Mouse (Mus musculus) limb, embryonic 13.5 days (tissue): ENCODE results near the gene Ipmk. TPM values are rescaled to one million over a fixed set of nuclear protein-coding genes. Genes with fewer than 3 reads are reported as not detected.

ENCODE experiments used
- ATAC-seq: fragments of 200-750 bp; cut with Nextera tagmentation; 2 replicates; pipeline ENCODE4 v1.8.0; 2017; ENCODE audit warnings: low read depth, moderate number of reproducible peaks, moderate TSS enrichment; ENCODE audit not compliant: low FRiP score
- H3K27ac ChIP-seq: fragments of 300-500 bp; sonication (generic); 2 replicates; pipeline ENCODE4 v1.5.1; 2015; ENCODE audit warnings: inconsistent platforms, mild to moderate bottlenecking, moderate library complexity
- H3K27me3 ChIP-seq: fragments of 300-500 bp; sonication (generic); 2 replicates; pipeline ENCODE4 v1.6.1; 2015; ENCODE audit warnings: mild to moderate bottlenecking, inconsistent platforms
- H3K36me3 ChIP-seq: fragments of 300-500 bp; sonication (generic); 2 replicates; pipeline ENCODE4 v1.6.1; 2015; ENCODE audit warnings: inconsistent platforms, mild to moderate bottlenecking, moderate library complexity
- H3K4me1 ChIP-seq: fragments of 300-500 bp; sonication (generic); 2 replicates; pipeline ENCODE4 v1.6.1; 2015; ENCODE audit warnings: inconsistent platforms
- H3K4me2 ChIP-seq: fragments of 300-500 bp; sonication (generic); replicated peaks from 2 replicates; pipeline ENCODE4 v1.6.1; 2015; ENCODE audit warnings: inconsistent platforms, mild to moderate bottlenecking, moderate library complexity
- H3K4me3 ChIP-seq: fragments of 300-500 bp; sonication (generic); 2 replicates; pipeline ENCODE4 v1.5.1; 2015; ENCODE audit warnings: moderate library complexity, mild to moderate bottlenecking, inconsistent platforms
- H3K9ac ChIP-seq: fragments of 300-500 bp; sonication (generic); 2 replicates; pipeline ENCODE4 v1.6.1; 2015; ENCODE audit warnings: mild to moderate bottlenecking, inconsistent platforms
- H3K9me3 ChIP-seq: fragments of 300-500 bp; sonication (generic); 2 replicates; pipeline ENCODE4 v1.6.1; 2016; ENCODE audit warnings: inconsistent platforms
- WGBS: fragments of 180-500 bp; shearing (Covaris S2); methylation state at CpG from one replicate; pipeline ENCODE4 v1.1.7; 2015; 5-methylcytosine and 5-hydroxymethylcytosine counted together
- polyA plus RNA-seq: library from polyadenylated mRNA; unstranded; fragments of >200 nt; fragmentation: Nextera tagmentation; extraction: Ambion mirVana; gene quantifications from 2 replicates; pipeline ENCODE4 v1.2.1, GENCODE M21; 2015

Ipmk gene
- polyA plus RNA-seq, 1 experiment from 2014 or later, result 11.2 TPM

DNA sequence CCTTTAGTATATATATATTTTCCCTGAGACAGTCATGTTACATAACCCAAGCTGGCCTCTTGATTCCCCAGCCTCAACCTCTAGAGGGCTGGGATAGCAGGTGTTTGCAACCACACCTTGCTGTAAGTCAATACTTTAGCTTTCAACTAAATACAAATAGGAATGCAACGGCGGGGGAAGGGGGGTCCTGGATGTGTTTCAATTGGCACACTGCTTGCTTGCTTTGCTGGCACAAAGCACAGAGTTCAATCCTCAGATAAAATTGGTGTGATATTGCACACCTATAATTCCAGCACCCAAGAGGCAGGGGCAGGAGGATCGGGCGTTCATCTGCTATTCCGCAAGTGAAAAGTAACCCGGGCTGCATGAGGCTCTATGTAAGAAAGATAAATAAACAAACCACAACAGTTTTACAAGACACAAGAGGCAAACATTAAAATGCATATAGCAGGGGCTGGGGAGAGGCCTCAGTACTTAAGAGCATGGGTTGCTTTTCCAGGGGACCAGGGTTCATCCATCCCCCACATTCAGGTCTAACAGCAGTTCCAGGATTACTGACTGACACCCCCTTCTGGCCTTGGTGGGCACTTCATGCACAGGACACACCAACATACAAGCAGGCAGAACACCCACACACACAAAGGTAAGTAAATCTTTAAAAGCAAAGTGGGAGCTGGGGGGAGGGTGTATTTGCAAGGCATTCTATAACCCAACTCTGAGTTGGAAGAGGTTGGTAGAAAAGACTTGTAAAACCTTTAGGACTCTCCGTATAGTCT lies 5.3 kb upstream of the Ipmk start:
- Histone ChIP-seq H3K4me3 (no peak overlapping the region), H3K27ac (no peak overlapping the region), H3K27me3 (no peaks in the 10 kb centered on the region), H3K9me3 (no peaks in the 10 kb centered on the region), H3K4me1 (peaks cover 50% of the 10 kb centered on the region), H3K9ac (no peak overlapping the region), H3K36me3 (no peaks in the 10 kb centered on the region), H3K4me2 (no peak overlapping the region)
- WGBS, result 85% methylated on average over 7 of the region's 7 CpGs
- ATAC-seq, result no peak

DNA sequence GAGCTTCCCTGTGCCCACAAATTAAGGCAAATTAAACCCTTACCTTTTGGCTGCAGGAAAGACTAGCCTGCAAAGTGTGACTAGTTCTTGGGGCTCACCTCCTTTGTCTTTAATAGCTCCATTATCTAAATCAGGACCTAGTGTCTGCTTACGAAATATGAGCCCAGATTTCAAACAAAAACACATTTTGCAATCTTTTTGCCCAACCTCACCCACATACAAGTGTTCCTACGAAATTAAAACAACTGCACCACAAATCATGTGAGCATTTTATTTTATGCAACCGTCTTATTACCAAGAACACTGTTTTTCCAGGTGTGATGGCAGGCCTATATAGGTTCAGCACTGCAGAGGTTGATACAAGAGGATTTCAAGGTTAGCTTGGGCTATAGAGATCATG lies 4.4 kb upstream of the Ipmk start:
- Histone ChIP-seq H3K36me3 (no peaks in the 10 kb centered on the region), H3K4me3 (no peak overlapping the region), H3K27ac (no peak overlapping the region), H3K9ac (no peak overlapping the region), H3K4me1 (peaks cover 41% of the 10 kb centered on the region), H3K9me3 (no peaks in the 10 kb centered on the region), H3K27me3 (no peaks in the 10 kb centered on the region), H3K4me2 (no peak overlapping the region)
- ATAC-seq, result no peak
- WGBS, result 71% methylated on average over 3 of the region's 3 CpGs

DNA sequence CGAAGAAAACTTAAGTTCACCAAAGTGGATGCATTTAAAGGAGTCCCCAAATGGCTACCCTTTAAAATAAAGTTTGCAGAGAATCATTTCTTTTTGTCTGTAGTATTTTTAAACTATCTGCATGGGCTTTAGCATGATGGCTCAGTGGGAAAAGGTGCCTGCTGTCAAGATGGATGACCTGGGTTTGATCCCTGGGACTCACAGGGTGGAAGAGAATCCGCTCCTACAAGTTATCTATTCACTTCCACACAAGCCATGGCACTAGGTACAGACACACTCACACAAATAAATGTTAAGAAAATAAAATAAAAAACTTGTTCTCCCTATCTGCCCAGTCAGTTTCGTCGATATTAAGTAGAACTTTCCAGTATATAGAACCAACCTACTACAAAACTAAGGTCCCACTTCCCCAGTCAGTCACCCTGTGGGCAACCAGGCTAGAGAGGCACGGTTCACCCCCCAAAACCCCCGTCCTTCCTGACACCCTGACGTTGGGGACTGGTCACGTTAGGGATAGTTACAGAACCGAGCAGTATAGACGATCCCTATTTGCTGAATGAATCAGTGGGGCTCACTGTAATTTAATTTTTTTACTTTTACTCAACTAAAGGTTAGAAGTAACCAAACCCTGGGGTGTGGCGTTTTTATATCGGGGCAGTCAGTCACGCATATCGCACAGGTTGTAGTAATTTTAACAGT lies 3.8 kb upstream of the Ipmk start:
- 19% methylated on average over 14 of the region's 14 CpGs for WGBS
- Histone ChIP-seq H3K36me3 (no peaks in the 10 kb centered on the region), H3K4me2 (peak overlapping the region; percentile 75), H3K4me3 (peak overlapping the region; percentile 86), H3K4me1 (peaks cover 39% of the 10 kb centered on the region), H3K9me3 (no peaks in the 10 kb centered on the region), H3K27me3 (no peaks in the 10 kb centered on the region), H3K9ac (peak overlapping the region; percentile 92), H3K27ac (no peak overlapping the region)
- ATAC-seq, result no peak

DNA sequence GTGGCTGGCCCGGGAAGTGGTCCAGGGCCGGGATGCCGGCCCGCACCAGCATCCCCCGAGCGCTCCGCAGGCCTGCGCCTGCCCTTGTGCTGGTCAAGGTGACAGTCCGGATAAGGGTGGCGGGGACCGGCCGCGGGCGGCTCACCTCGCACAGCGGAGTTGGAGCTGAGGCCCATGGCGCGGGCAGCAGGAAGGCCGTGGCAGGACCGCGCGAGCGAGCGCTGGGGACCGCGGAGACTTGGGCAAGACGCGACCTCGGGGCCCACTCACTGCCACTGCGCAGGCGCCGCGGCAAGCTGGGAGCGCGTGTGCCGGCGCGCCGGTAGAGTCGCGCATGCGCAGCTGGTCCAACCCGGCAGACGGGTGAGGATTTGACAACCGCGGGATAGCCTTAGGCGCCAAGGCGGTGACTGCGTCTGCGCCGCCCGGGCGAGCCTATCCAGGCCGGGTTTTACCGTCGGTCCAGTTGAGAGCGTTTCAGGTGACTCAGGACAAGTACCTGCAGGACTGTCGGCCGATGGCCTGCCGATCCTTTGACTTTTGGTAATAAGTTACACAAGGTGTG lies 2.9 kb upstream of the Ipmk start, which contains the start of gene Cisd1:
Gene Cisd1 (minus strand): TSS at position 376 of the 565 bp plus-strand sequence.
- Histone ChIP-seq H3K27ac (no peak within 1 kb of the TSS; the same call in none of the 2 replicates), H3K4me3 (peak within 1 kb of the TSS; percentile 86), H3K27me3 (no peaks in the 10 kb centered on the region), H3K4me2 (peak within 1 kb of the TSS; percentile 75), H3K9ac (peak within 1 kb of the TSS; percentile 92), H3K36me3 (no peaks in the 10 kb centered on the region), H3K9me3 (no peaks in the 10 kb centered on the region), H3K4me1 (peaks cover 37% of the 10 kb centered on the region)
- peak; percentile 74 for ATAC-seq
- WGBS, result under 1% methylated on average over 60 of the region's 60 CpGs

DNA sequence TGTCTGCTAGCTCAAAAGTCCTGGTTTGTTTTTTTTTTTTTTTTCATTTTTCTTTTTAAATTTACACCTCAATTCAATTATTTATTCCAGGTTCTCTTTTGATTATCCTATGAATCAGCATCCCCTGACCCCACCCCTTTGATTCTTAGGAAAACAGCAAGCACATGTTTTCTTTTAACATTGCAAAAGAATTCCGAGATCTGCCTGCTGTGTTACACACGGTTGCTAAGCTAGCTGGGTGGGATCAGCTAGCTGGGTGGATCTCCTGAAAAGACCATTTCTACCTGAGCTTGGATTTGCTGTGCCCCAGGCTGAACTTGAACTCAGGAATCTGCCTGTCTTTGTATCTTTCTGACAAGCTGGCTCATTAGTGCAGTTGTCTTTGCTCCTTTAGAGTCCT lies 1.5 kb upstream of the Ipmk start:
- no peak for ATAC-seq
- Histone ChIP-seq H3K9me3 (no peaks in the 10 kb centered on the region), H3K4me3 (no peak overlapping the region), H3K36me3 (no peaks in the 10 kb centered on the region), H3K27ac (no peak overlapping the region), H3K9ac (no peak overlapping the region), H3K27me3 (no peaks in the 10 kb centered on the region), H3K4me1 (peaks cover 36% of the 10 kb centered on the region), H3K4me2 (no peak overlapping the region)
- 28% methylated on average over 2 of the region's 2 CpGs for WGBS

DNA sequence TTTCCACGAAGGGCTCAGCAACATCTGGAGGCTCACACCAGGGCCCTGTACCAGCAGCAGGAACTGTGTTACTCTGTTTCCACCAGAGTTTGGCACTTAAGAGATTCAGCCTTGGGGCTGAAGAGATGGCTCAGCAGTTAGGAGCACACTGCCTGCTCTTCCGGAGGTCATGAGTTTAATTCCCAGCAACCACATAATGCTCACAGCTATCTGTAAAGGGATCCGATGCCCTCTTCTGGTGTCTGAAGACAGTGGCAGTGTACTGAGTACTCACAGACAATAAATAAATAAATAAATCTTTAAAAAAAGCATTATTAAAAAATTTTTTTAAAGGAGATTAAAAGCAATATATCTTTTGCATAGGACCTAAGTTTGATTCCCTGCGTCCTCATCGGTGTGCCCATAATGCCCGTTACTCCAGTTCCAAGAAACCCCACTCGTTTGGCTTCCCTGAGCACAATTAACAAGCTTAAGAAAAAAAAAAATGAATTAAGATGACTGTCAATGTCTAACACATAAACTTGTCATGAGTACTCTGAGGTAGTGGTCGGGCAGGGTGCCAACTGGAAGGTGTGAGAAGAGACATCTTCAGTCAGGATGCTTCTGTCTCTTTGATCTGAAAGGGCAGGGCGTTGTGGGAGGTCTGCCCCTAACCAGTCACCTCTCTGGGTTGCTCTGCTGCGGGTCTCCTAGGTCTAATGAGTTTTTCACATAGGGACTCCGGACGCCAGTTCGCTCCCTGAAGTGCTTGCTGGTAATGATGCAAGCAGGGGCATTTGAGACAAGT lies 648 bp upstream of the Ipmk start:
- H3K4me1 ChIP-seq, result peaks cover 36% of the 10 kb centered on the region
- 9% methylated on average over 13 of the region's 13 CpGs for WGBS
- peak overlapping the region; percentile 72 for H3K27ac ChIP-seq
- H3K36me3 ChIP-seq, result no peaks in the 10 kb centered on the region; the same call in 1 of the 2 replicates
- peak overlapping the region; percentile 96 for H3K4me2 ChIP-seq
- H3K9me3 ChIP-seq, result no peaks in the 10 kb centered on the region
- H3K9ac ChIP-seq, result peak overlapping the region; percentile 91
- peak overlapping the region; percentile 90 for H3K4me3 ChIP-seq
- H3K27me3 ChIP-seq, result no peaks in the 10 kb centered on the region
- ATAC-seq, result no peak

DNA sequence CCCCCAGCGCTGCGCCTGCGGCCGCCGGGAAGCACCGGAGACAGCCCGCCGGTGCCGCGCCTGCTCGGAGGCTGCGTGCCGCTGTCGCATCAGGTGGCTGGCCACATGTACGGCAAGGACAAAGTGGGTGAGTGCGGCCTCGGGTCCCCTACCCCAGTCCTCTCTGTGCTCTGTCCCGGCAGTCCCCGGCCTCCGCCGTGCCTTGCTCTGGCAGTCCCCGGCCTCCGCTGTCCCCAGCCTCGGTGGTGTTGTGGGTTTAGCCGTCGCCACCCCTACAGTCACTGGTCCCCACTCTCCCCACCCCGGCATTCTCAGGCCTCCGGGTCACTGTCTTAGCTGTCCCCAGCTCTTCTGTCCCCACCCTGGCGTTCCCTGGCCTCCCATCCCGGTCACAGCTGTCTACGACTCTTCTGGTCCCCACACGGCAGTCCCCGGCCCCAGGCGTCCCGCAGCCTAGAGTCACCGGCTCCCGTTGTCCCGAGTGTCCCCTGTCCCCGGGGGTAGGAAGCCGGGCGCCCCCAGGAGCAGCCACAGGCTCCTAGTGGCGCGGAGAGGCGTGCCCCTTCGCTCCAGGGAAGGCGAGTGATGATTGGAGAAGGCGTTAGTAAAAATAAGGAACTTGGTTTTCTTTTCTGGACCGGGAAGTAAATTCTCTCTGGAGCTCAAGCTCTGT lies 537 bp downstream of the Ipmk start:
- no peaks in the 10 kb centered on the region for H3K27me3 ChIP-seq
- peaks cover 28% of the 10 kb centered on the region for H3K4me1 ChIP-seq
- H3K9me3 ChIP-seq, result no peaks in the 10 kb centered on the region
- H3K4me2 ChIP-seq, result peak overlapping the region; percentile 96
- H3K4me3 ChIP-seq, result peak overlapping the region; percentile 90
- no peaks in the 10 kb centered on the region; the same call in 1 of the 2 replicates for H3K36me3 ChIP-seq
- WGBS, result 1% methylated on average over 38 of the region's 48 CpGs
- H3K27ac ChIP-seq, result peak overlapping the region; percentile 72
- H3K9ac ChIP-seq, result peak overlapping the region; percentile 91
- ATAC-seq, result peak; percentile 49

DNA sequence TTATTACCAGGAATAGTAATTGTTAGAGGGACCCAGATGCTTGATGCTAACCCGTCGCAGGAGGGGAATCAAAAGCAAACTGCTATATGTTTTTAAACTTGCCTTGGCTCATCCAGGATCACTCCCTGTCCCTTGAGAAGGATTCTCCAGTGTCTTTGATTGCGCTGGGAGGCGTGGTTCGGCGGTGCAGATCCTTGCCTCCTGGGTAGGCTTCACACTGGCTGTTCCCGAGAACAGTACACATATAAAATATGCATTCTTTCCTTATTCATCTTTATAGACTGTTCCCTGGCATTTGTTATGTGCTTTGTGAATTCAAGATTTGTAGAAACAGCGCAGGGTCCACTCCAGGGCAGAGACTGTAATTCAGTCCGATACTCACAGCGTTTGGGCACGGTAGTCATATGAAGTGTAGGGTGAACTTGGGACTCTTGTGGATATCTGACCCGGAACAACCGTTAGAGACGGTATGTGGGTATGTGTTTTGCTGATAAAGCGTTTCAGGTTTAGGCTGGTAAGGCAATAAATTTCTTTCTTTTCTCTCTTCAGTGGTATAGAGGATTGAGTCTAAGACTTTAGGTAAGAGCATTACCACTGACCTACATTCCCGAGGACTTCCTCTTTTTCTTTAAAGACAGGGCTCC lies 1.2 kb downstream of the Ipmk start:
- Histone ChIP-seq H3K27ac (no peak overlapping the region), H3K4me3 (peak overlapping the region; percentile 90), H3K27me3 (no peaks in the 10 kb centered on the region), H3K4me2 (peak overlapping the region; percentile 96), H3K9me3 (no peaks in the 10 kb centered on the region), H3K9ac (peak overlapping the region; percentile 91), H3K4me1 (peaks cover 22% of the 10 kb centered on the region), H3K36me3 (no peaks in the 10 kb centered on the region; the same call in 1 of the 2 replicates)
- no peak for ATAC-seq
- 23% methylated on average over 16 of the region's 16 CpGs for WGBS

DNA sequence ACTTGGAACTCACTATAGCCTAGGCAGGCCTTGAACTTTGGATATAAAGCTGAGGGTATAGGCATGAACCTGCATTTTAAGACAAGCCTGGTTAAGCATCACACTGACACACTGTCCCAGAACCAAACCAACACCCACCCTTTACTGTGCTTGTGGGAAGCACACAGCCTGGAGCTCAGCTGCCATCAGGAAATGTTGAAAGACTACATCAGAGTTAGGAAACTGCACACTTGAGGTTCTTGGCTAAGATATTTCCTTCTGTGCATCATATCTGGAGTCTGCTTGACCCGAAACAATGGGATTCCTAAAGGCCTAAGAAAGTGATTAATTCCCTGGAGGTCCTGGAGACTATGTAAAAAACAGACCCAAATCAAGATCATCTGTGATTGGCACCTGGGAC lies 1.7 kb downstream of the Ipmk start:
- Histone ChIP-seq H3K4me3 (peak overlapping the region; percentile 90), H3K9me3 (no peaks in the 10 kb centered on the region), H3K36me3 (no peaks in the 10 kb centered on the region; the same call in 1 of the 2 replicates), H3K27me3 (no peaks in the 10 kb centered on the region), H3K4me2 (peak overlapping the region; percentile 96), H3K9ac (peak overlapping the region; percentile 91; the same call in 1 of the 2 replicates), H3K4me1 (peaks cover 16% of the 10 kb centered on the region), H3K27ac (no peak overlapping the region)
- WGBS, result 90% methylated on average over 1 of the region's 1 CpGs
- ATAC-seq, result no peak

DNA sequence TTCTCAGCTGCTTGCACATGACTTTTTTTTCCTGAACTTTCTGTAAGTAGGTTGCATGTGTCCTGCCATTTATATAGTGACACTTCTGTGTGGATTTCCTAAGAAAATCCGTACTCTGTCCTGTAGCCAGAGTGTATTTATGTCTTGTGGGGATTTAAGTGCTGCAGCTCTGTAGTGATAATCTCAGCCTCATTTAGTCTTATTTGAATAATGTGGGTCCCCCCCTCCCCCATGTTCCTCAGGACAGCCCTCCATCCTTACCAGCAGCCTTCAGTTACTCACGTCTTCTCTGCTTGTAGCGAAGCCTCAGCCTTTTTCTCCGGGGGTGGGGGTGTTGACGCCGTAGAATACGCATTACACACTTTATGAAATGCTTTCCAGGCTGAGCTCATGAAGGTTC lies 3.7 kb downstream of the Ipmk start:
- ATAC-seq, result no peak
- WGBS, result 93% methylated on average over 7 of the region's 7 CpGs
- Histone ChIP-seq H3K4me3 (no peak overlapping the region), H3K27ac (no peak overlapping the region), H3K36me3 (no peaks in the 10 kb centered on the region; the same call in 1 of the 2 replicates), H3K27me3 (no peaks in the 10 kb centered on the region), H3K4me2 (no peak overlapping the region), H3K9ac (no peak overlapping the region), H3K4me1 (peaks cover 10% of the 10 kb centered on the region), H3K9me3 (no peaks in the 10 kb centered on the region)

DNA sequence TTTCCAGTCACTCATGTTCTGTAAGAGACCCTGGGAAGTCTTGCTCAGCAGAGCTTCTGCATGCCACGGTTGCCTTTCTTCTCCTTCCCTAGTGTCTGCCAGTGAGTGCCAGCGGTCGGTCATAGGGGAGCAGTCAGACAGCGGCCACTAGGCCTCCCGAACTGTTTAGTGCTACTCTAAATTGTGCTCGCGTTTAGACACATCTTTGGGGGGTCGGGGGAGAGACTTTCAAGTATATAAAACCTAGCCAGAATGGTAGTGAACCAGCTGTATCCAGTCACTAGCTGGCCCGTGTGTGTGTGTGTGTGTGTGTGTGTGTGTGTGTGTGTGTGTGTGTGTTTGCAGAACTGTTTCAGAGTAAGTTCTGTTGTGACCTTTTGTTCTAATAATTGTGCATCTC lies 6.3 kb downstream of the Ipmk start:
- WGBS, result 64% methylated on average over 9 of the region's 9 CpGs
- no peaks in the 10 kb centered on the region for H3K27me3 ChIP-seq
- no peak for ATAC-seq
- no peak overlapping the region for H3K9ac ChIP-seq
- no peak overlapping the region for H3K4me3 ChIP-seq
- peaks cover 7% of the 10 kb centered on the region; the same call in 1 of the 2 replicates for H3K4me1 ChIP-seq
- H3K36me3 ChIP-seq, result no peaks in the 10 kb centered on the region; the same call in 1 of the 2 replicates
- H3K27ac ChIP-seq, result no peak overlapping the region
- H3K4me2 ChIP-seq, result no peak overlapping the region
- no peaks in the 10 kb centered on the region for H3K9me3 ChIP-seq
